Mouse (Mus musculus) limb, embryonic 15.5 days (tissue): ENCODE data around the gene H13. TPM values are rescaled to one million over a fixed set of nuclear protein-coding genes. Genes with fewer than 3 reads are reported as not detected.
A peak's percentile ranks its signal among the peaks of the same experiment; 100 is the strongest.

Experiments used
- ATAC-seq: fragments of 200-750 bp; cut with Nextera tagmentation; 2 replicates; pipeline ENCODE4 v1.8.0; 2017; ENCODE audit warnings: low read depth, moderate TSS enrichment; ENCODE audit not compliant: insufficient number of reproducible peaks, low FRiP score, low TSS enrichment
- H3K27ac ChIP-seq: fragments of 300-500 bp; sonication (generic); 2 replicates; pipeline ENCODE4 v1.5.1; 2015; ENCODE audit warnings: moderate library complexity, mild to moderate bottlenecking, inconsistent platforms
- H3K27me3 ChIP-seq: fragments of 300-500 bp; sonication (generic); 2 replicates; pipeline ENCODE4 v1.6.1; 2015; ENCODE audit warnings: inconsistent platforms
- H3K36me3 ChIP-seq: fragments of 300-500 bp; sonication (generic); 2 replicates; pipeline ENCODE4 v1.6.1; 2015; ENCODE audit warnings: inconsistent platforms
- H3K4me1 ChIP-seq: fragments of 300-500 bp; sonication (generic); 2 replicates; pipeline ENCODE4 v1.6.1; 2015; ENCODE audit warnings: inconsistent platforms
- H3K4me2 ChIP-seq: fragments of 300-500 bp; sonication (generic); 2 replicates; pipeline ENCODE4 v1.6.1; 2015; ENCODE audit warnings: mild to moderate bottlenecking, inconsistent platforms
- H3K4me3 ChIP-seq: fragments of 300-500 bp; sonication (generic); 2 replicates; pipeline ENCODE4 v1.5.1; 2015; ENCODE audit warnings: mild to moderate bottlenecking, inconsistent platforms
- H3K9ac ChIP-seq: fragments of 300-500 bp; sonication (generic); 2 replicates; pipeline ENCODE4 v1.6.1; 2015; ENCODE audit warnings: inconsistent platforms
- H3K9me3 ChIP-seq: fragments of 300-500 bp; sonication (generic); 2 replicates; pipeline ENCODE4 v1.6.1; 2016; ENCODE audit warnings: inconsistent platforms
- WGBS: fragments of 180-500 bp; shearing (Covaris S2); methylation state at CpG from one replicate; pipeline ENCODE4 v1.1.7; 2015; 5-methylcytosine and 5-hydroxymethylcytosine counted together
- polyA plus RNA-seq: library from polyadenylated mRNA; unstranded; fragments of >200 nt; fragmentation: Nextera tagmentation; extraction: Ambion mirVana; gene quantifications from 2 replicates; pipeline ENCODE4 v1.2.1, GENCODE M21; 2015

The H13 gene
- polyA plus RNA-seq, 1 experiment from 2014 or later, result 143 TPM

- H3K27me3 ChIP-seq, result no peaks in the 10 kb centered on the region
- under 1% methylated on average over 46 of the region's 46 CpGs for WGBS
- ATAC-seq, result peak; percentile 69
Measured at GRCm38 (mm10) chr2:152669639-152670484, 601 bp downstream of the H13 start.

DNA sequence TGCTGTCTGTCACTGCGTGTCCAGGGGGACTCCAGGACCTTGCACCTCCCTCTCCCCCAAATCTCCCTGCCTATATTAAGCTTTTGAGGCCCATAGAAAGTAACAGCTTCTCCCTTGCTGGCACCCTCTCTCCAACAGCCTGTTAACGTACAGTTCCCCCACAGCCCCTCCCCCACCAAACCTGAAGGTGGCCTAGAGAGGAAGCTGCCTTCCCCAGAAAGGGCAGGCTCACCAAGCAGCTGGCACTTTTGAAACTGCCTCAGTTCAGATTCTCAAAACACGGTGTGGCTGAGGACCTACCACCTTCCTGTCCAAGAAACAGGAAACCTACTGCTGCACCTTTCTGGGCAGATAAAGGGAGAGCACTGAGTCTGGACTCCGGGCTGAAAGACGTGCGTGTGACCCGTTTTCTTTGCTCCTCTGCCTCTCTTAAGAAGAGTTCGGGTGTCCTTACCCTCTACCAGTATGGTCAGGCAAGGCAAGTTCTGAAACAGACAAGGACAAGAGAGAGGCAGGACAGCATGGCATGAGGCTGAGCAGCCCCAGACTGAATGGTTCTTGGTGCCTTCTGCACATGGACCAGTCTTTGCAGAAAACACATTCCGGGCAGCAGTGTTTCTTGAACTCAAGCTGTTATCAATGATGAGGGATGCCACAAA is 1.9 kb downstream of the H13 start:
- H3K4me1 ChIP-seq, result peaks cover 55% of the 10 kb centered on the region
- H3K27ac ChIP-seq, result peak overlapping the region; percentile 93
- H3K9me3 ChIP-seq, result no peaks in the 10 kb centered on the region
- 51% methylated on average over 9 of the region's 9 CpGs for WGBS
- H3K27me3 ChIP-seq, result no peaks in the 10 kb centered on the region
- H3K36me3 ChIP-seq, result peaks cover 28% of the 10 kb centered on the region
- H3K4me2 ChIP-seq, result peak overlapping the region; percentile 69
- ATAC-seq, result no peak
- peak overlapping the region; percentile 63 for H3K4me3 ChIP-seq
- peak overlapping the region; percentile 79; the same call in 1 of the 2 replicates for H3K9ac ChIP-seq

More at GRCm38 (mm10) chr2:152669639-152670484, 601 bp downstream of the H13 start:
- H3K4me2 ChIP-seq, result peak overlapping the region; percentile 69
- peaks cover 17% of the 10 kb centered on the region for H3K36me3 ChIP-seq
- peak overlapping the region; percentile 63 for H3K4me3 ChIP-seq
- H3K27ac ChIP-seq, result peak overlapping the region; percentile 93
- H3K9ac ChIP-seq, result peak overlapping the region; percentile 79
- H3K9me3 ChIP-seq, result no peaks in the 10 kb centered on the region
- peaks cover 43% of the 10 kb centered on the region for H3K4me1 ChIP-seq

- H3K9me3 ChIP-seq, result no peaks in the 10 kb centered on the region
- no peaks in the 10 kb centered on the region for H3K27me3 ChIP-seq
- 0 out of 2 replicates have a peak overlapping the region, but pooled peaks have one; percentile 93 for H3K27ac ChIP-seq
- no peak for ATAC-seq
- peaks cover 57% of the 10 kb centered on the region for H3K4me1 ChIP-seq
- H3K4me3 ChIP-seq, result peak overlapping the region; percentile 63
- H3K9ac ChIP-seq, result peak overlapping the region; percentile 79; the same call in 1 of the 2 replicates
- peak overlapping the region; percentile 69 for H3K4me2 ChIP-seq
- H3K36me3 ChIP-seq, result peaks cover 33% of the 10 kb centered on the region
- WGBS, result 26% methylated on average over 5 of the region's 5 CpGs
Measured at GRCm38 (mm10) chr2:152671642-152671999, 2.4 kb downstream of the H13 start.

- WGBS, result 77% methylated on average over 12 of the region's 12 CpGs
- H3K4me3 ChIP-seq, result peak overlapping the region; percentile 63
- ATAC-seq, result no peak
- no peak overlapping the region for H3K9ac ChIP-seq
- peak overlapping the region; percentile 69 for H3K4me2 ChIP-seq
- H3K27me3 ChIP-seq, result no peaks in the 10 kb centered on the region
- no peaks in the 10 kb centered on the region for H3K9me3 ChIP-seq
- peaks cover 38% of the 10 kb centered on the region for H3K36me3 ChIP-seq
- H3K27ac ChIP-seq, result no peak overlapping the region
- H3K4me1 ChIP-seq, result peaks cover 62% of the 10 kb centered on the region
Measured at GRCm38 (mm10) chr2:152672166-152672565, 2.9 kb downstream of the H13 start.

DNA sequence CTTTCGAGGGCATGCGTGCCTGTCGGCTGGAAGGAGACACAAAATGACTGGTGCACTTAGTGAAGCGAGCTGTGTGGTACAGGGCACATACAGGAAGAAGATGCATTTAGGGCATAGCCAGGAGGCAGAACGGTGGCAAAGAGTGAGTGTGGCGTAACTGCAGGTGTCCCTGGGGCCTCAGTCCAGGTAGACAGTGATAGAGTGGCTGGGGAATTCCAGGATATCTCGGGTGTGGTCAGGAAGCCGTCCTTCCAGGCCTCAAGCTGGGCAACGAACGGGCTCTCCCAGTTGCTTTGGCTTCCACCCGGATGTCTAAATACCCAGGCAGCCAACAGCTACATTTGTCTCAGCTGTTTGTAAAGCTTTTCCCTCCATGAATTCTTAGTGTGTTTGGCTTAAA is 4.9 kb downstream of the H13 start:
- peaks cover 55% of the 10 kb centered on the region for H3K36me3 ChIP-seq
- no peaks in the 10 kb centered on the region for H3K27me3 ChIP-seq
- no peak overlapping the region for H3K4me2 ChIP-seq
- 72% methylated on average over 11 of the region's 11 CpGs for WGBS
- H3K9ac ChIP-seq, result no peak overlapping the region
- H3K9me3 ChIP-seq, result no peaks in the 10 kb centered on the region
- ATAC-seq, result no peak
- H3K4me3 ChIP-seq, result no peak overlapping the region
- peak overlapping the region; percentile 35; the same call in 1 of the 2 replicates for H3K27ac ChIP-seq
- peaks cover 62% of the 10 kb centered on the region for H3K4me1 ChIP-seq

DNA sequence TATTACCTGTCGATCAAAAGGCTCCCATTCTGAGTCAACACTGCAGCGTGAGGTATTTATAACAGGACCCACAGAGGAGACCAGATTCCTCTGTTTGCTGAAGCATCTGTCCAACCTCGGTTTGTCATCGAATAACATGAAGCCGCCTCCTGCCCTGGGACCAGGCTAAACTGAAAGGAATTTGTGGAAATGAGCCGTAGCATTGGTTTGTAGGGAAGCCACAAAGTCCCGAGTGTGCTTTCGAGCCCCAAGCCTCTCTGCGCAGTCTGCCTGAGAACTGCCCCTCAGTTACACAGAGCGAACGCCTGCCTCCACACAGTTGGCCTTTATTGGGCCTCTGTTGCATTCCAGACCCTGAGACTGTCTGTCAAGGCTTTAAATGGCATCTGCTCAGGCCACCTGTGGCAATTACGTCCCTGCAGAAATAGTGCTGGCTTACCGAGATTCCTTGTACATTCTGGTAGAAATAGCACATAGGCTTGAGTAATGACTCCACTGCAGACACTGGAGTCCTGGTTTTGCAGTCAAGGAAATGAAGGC is 6.1 kb downstream of the H13 start:
- WGBS, result 39% methylated on average over 13 of the region's 13 CpGs
- no peaks in the 10 kb centered on the region for H3K9me3 ChIP-seq
- peak; percentile 53; the same call in 1 of the 2 replicates for ATAC-seq
- H3K9ac ChIP-seq, result no peak overlapping the region
- no peak overlapping the region for H3K4me3 ChIP-seq
- peaks cover 67% of the 10 kb centered on the region for H3K36me3 ChIP-seq
- no peaks in the 10 kb centered on the region for H3K27me3 ChIP-seq
- H3K4me2 ChIP-seq, result no peak overlapping the region
- peaks cover 62% of the 10 kb centered on the region for H3K4me1 ChIP-seq
- peak overlapping the region; percentile 35; the same call in 1 of the 2 replicates for H3K27ac ChIP-seq

DNA sequence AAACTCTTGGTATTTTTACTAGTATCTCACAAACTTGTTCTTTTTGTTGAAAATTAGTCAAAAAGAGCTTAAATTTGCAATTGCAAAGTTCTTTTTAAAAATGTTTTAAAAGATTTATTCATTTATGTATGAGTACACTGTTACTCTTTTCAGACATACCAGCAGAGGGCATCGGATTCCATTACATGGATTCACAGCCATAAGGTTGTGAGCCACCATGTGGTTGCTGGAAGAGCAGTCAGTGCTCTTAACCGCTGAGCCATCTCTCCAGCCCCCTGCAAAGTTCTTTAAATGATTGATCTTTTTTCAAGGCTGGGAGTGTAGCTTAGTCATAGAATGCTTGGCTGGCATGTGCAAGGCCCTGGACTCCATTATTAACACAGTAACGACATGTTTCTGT is 9.0 kb downstream of the H13 start:
- Histone ChIP-seq H3K4me2 (no peak overlapping the region), H3K9ac (no peak overlapping the region), H3K36me3 (peaks cover 84% of the 10 kb centered on the region), H3K27me3 (no peaks in the 10 kb centered on the region), H3K27ac (no peak overlapping the region), H3K4me3 (no peak overlapping the region), H3K9me3 (no peaks in the 10 kb centered on the region), H3K4me1 (peaks cover 33% of the 10 kb centered on the region)
- 57% methylated on average over 3 of the region's 3 CpGs for WGBS
- no peak for ATAC-seq

GRCm38 (mm10) chr2:152678925-152679324 is 9.7 kb downstream of the H13 start:
- H3K4me2 ChIP-seq, result no peak overlapping the region
- no peak overlapping the region for H3K4me3 ChIP-seq
- no peaks in the 10 kb centered on the region for H3K27me3 ChIP-seq
- no peak overlapping the region for H3K27ac ChIP-seq
- H3K9me3 ChIP-seq, result no peaks in the 10 kb centered on the region
- H3K9ac ChIP-seq, result no peak overlapping the region
- H3K36me3 ChIP-seq, result peaks cover 89% of the 10 kb centered on the region
- 86% methylated on average over 5 of the region's 5 CpGs for WGBS
- ATAC-seq, result no peak
- peaks cover 29% of the 10 kb centered on the region for H3K4me1 ChIP-seq

- Histone ChIP-seq H3K36me3 (peaks cover 95% of the 10 kb centered on the region), H3K4me1 (peaks cover 21% of the 10 kb centered on the region), H3K9ac (no peak overlapping the region), H3K4me2 (no peak overlapping the region), H3K9me3 (no peaks in the 10 kb centered on the region), H3K27ac (no peak overlapping the region), H3K27me3 (no peaks in the 10 kb centered on the region), H3K4me3 (no peak overlapping the region)
- WGBS, result 84% methylated on average over 8 of the region's 8 CpGs
- no peak for ATAC-seq
Measured at GRCm38 (mm10) chr2:152679701-152680355, 10.6 kb downstream of the H13 start.

DNA sequence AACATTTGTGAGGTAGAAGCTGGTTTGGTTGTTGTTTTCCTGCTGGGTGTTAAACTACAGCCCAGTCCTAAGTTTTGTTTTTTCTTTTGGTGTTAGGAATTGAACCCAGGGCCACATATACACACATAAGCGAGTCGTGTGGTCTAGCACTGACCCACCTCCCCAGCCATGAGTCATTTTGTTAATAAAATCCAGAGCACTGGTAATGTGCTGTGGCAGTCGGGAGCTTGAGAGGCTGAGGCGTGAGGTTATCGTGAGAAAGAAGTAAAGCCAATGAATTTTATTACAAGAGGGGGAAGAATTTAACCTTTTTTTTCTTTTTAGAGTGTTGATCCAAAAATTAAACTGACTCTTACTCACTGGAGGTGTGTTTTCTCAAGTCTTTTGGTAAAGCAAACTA is 13.8 kb downstream of the H13 start:
- WGBS, result 60% methylated on average over 5 of the region's 5 CpGs
- Histone ChIP-seq H3K9ac (no peak overlapping the region), H3K27ac (no peak overlapping the region), H3K4me1 (no peaks in the 10 kb centered on the region; the same call in none of the 2 replicates), H3K9me3 (0 out of 2 replicates have a peak, but pooled peaks cover 3% of the 10 kb centered on the region), H3K4me3 (no peak overlapping the region), H3K27me3 (no peaks in the 10 kb centered on the region), H3K4me2 (no peak overlapping the region), H3K36me3 (peaks cover 97% of the 10 kb centered on the region)
- ATAC-seq, result no peak

GRCm38 (mm10) chr2:152686399-152686798 is 17.1 kb downstream of the H13 start:
- Histone ChIP-seq H3K4me3 (peak overlapping the region; percentile 47), H3K4me2 (peak overlapping the region; percentile 46; the same call in 1 of the 2 replicates), H3K27me3 (no peaks in the 10 kb centered on the region), H3K27ac (peak overlapping the region; percentile 19; the same call in 1 of the 2 replicates), H3K9ac (no peak overlapping the region), H3K9me3 (0 out of 2 replicates have a peak, but pooled peaks cover 3% of the 10 kb centered on the region), H3K36me3 (peaks cover 96% of the 10 kb centered on the region), H3K4me1 (no peaks in the 10 kb centered on the region; the same call in 1 of the 2 replicates)
- no peak for ATAC-seq
- WGBS, result 58% methylated on average over 12 of the region's 12 CpGs
